Mouse (Mus musculus) CD4-positive, CD25-positive, alpha-beta regulatory T cell, adult 9 weeks (primary cell): ENCODE data around the gene Taf6l. TPM values are rescaled to one million over a fixed set of nuclear protein-coding genes. Genes with fewer than 3 reads are reported as not detected.

Experiments
- polyA plus RNA-seq: library from polyadenylated mRNA; unstranded; fragments of 100-300 nt; shearing (Covaris generic); gene quantifications from one replicate; pipeline ENCODE4 v1.2.1, GENCODE M21; 2017

The Taf6l gene
- 4.1 TPM for polyA plus RNA-seq

DNA sequence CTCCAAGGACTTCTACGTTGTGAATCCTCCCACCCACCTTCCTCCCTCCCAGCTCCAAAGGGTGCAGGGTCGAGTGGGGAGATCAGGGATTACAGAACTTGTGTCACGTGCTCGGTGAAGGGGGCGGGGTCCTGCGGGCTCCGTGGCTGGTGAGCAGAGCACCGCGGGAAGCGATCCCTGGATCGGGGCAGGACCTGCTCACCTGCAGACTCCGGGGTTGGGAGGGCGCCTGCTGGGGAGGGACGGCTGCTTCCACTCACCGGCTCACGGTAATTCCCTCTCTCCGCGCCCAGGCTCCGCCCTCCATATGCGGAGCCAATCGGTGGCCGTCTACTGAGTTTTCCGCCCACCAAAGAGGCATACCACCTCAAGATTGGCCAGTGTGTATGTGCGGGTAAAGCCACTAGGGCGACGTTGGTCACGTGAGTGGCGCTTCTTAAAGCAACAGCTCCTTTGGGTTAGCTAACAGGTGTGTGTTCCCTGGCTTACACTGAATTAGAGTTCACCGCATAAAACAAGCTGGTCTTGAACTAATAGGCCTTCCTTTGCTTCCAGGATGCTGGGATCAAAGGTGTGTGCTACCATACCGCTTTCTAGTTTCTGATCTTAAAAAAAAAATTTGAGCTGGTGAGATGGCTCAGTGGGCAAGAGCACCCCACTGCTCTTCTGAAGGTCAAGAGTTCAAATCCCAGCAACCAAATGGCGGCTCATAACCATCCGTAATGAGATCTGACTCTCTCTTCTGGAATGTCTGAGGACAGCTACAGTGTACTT is at the start of gene Taf6l:
Taf6l (minus strand) TSS at position 410 of the 774 bp plus-strand sequence.

DNA sequence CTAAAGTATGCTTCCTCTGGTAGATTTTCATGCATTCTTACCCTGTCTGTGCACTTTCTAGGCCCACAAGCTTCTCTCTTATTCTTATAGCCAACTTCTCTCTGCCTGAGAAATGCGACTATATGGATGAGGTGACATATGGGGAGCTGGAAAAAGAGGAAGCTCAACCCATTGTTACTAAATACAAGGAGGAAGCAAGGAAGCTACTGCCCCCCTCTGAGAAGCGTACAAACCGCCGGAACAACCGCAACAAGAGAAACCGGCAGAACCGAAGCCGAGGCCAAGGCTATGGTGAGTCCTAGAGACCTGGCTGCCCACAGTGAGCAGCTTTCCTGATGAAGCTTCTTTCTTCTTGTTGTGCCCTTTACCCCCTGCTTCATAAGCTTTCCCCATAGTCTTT is 43.4 kb upstream of the Taf6l start, which contains the start of gene AC129217.1:
AC129217.1 (plus strand) TSS at position 114 of the 400 bp plus-strand sequence.

GRCm38 (mm10) chr19:8819596-8820423 is 33.6 kb upstream of the Taf6l start, which contains the start of gene Hnrnpul2:
Hnrnpul2 (plus strand) TSS chr19:8820010.

DNA sequence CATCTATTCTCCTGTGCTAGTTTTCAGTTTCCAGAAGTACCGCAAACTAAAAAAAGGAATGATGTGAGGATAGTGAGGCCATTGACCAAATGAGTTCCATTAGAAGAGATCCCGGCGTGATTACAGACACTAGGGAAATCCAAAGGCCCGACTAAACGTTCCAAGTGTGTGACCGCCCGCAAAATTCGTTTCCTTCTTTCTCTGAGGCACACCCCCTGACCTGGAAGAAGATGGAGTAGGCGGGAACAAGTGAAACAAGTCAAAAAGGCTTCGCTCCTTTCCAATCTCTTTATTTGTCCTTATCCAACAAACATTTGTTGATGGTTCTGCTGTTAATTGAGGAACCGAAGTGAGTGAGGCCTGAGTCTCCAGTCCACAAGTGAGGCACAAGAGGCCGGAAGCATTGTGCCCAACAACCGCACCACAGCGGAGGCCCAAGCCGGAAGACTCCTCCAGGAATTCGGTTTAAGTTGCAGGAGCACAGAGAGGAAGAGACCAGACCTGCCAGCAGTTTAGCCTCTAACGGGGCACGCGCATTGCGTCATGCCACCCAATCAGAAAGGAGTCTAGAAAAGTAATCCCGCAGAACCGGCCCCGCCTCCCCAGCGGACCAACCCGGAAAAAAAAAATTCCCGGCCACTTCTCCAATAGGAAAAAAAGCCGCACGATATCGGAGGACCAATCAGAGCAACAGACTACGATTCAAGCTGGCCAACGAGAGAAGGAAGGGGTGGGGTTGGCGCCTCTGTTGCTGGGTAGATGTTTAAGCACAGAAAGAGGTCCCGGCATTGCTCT is 32.8 kb upstream of the Taf6l start, which contains the start of gene Ttc9c:
Ttc9c (minus strand) TSS at position 533 of the 795 bp plus-strand sequence.

GRCm38 (mm10) chr19:8802130-8802821 is 16.1 kb upstream of the Taf6l start, which contains the start of gene Zbtb3:
Zbtb3 (plus strand) TSS chr19:8802555.

GRCm38 (mm10) chr19:8798264-8798946 is 12.2 kb upstream of the Taf6l start, which contains the start of gene Polr2g:
Polr2g (minus strand) TSS chr19:8798577.

DNA sequence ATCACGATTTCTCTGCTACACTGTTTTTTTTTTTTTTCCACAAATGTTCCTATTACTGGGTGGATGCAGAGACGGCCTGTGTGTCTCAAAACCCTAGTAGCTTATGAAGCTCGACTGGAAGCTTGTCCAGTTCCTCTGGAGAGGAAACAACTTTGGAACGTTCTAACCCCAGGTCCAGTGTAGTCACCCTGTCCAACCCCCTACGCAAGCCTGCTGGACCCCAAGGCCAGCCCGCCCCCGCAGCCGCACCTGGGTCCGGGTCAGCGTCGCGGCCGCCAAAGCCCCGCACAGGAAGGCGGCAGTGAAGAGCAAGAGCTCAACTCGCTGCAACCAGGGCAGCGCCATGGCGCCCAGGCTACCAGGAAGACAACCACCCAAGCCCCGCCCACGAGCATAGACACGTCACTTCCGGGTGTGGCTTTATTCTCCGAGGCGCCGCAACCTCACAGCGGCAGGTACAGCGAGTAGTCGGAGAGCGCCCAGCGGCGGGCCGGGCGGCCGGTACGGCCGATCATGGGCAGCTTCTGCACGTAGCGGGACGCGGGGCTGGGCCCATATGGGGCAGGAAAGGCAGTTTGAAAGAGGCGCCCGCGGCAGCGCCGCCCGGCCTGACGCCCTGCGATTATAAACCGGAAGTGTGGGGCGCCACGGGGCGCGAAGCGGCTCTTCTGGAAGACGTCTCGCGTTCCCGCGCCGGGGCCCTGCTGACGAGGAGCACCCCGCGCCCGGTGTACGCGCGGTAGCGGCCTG is 12.0 kb downstream of the Taf6l start, which contains the start of gene Tmem179b:
Tmem179b (minus strand) TSS at position 382 of the 750 bp plus-strand sequence.

DNA sequence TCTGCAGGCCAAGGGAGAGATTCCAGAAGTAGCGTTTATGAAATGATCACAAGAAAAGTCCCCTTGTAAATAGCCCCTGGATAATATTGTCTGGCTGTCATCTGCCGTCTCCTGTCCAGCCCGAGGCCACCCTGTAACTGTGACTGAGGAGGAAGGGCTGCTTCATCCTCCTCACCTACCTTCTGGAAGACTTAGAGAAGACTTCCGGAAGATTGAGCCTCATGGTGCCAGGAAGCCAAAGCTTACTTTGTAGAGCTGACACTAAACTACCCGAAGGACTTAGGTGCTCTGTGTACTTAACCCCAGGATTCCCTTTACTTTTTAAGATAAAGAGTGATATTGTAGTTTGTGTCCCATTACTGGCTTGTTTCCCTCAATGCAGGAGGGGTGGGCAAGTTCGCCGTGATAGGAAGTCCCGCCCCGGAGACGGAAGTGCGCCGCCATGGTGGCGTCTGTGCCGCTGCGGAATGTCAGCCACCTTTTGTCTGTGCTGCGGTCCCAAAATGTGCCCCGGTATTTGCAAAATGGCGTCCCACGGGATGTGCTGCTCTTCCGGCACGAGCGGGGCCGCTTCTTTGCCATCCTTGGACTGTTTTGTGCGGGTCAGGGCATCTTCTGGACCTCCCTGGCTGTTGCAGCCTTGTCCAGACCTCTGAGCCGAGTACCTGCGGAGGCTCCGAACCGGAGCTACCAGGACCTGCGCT is 15.5 kb downstream of the Taf6l start, which contains the start of gene Tmem223:
Tmem223 (plus strand) TSS at position 430 of the 704 bp plus-strand sequence.

GRCm38 (mm10) chr19:8756635-8757387 is 29.4 kb downstream of the Taf6l start, which contains the start of gene Nxf1:
Nxf1 (plus strand) TSS chr19:8757073.

GRCm38 (mm10) chr19:8741243-8741869 is 44.9 kb downstream of the Taf6l start, which contains the start of gene Stx5a:
Stx5a (plus strand) TSS chr19:8741413.

GRCm38 (mm10) chr19:8740603-8741002 is 45.6 kb downstream of the Taf6l start, which contains the start of gene 1700092M07Rik:
1700092M07Rik (plus strand) TSS chr19:8740718.

GRCm38 (mm10) chr19:8735389-8736159 is 50.6 kb downstream of the Taf6l start, which contains the start of gene Wdr74:
Wdr74 (plus strand) TSS chr19:8735827.

Other genes with a start within 250 kb of the Taf6l start
- gene Slc22a8, start 195.2 kb downstream of the Taf6l start, polyA plus RNA-seq: not detected
- not detected for gene Slc22a6, start 168.4 kb downstream of the Taf6l start, polyA plus RNA-seq
- not detected for gene Chrm1, start 122.6 kb downstream of the Taf6l start, polyA plus RNA-seq
- gene Slc3a2, start 63.0 kb downstream of the Taf6l start, polyA plus RNA-seq: 89.7 TPM
- gene Wdr74, start 50.6 kb downstream of the Taf6l start, polyA plus RNA-seq: 107 TPM
- 1.3 TPM for gene 1700092M07Rik, start 45.7 kb downstream of the Taf6l start, polyA plus RNA-seq
- 183 TPM for gene Stx5a, start 45.0 kb downstream of the Taf6l start, polyA plus RNA-seq
- gene Nxf1, start 29.3 kb downstream of the Taf6l start, polyA plus RNA-seq: 267 TPM
- gene Tmem223, start 15.4 kb downstream of the Taf6l start, polyA plus RNA-seq: 114 TPM
- 189 TPM for gene Tmem179b, start 11.9 kb downstream of the Taf6l start, polyA plus RNA-seq
- 194 TPM for gene Polr2g, start 12.2 kb upstream of the Taf6l start, polyA plus RNA-seq
- gene Zbtb3, start 16.1 kb upstream of the Taf6l start, polyA plus RNA-seq: 4.8 TPM
- gene Ttc9c, start 32.9 kb upstream of the Taf6l start, polyA plus RNA-seq: 52.7 TPM
- 5.2 TPM for gene Hnrnpul2, start 33.6 kb upstream of the Taf6l start, polyA plus RNA-seq
- not detected for gene AC129217.1, start 43.4 kb upstream of the Taf6l start, polyA plus RNA-seq
- 120 TPM for gene Bscl2, start 51.0 kb upstream of the Taf6l start, polyA plus RNA-seq
- gene Gng3, start 52.8 kb upstream of the Taf6l start, polyA plus RNA-seq: 0.36 TPM
- 0.11 TPM for gene Lrrn4cl, start 64.4 kb upstream of the Taf6l start, polyA plus RNA-seq
- gene Ubxn1, start 85.1 kb upstream of the Taf6l start, polyA plus RNA-seq: 163 TPM
- 103 TPM for gene Uqcc3, start 94.5 kb upstream of the Taf6l start, polyA plus RNA-seq
- gene Lbhd1, start 97.3 kb upstream of the Taf6l start, polyA plus RNA-seq: 88.4 TPM
- gene Gm49403, start 97.5 kb upstream of the Taf6l start, polyA plus RNA-seq: not detected
- gene 1810009A15Rik, start 102.4 kb upstream of the Taf6l start, polyA plus RNA-seq: 66.5 TPM
- not detected for gene Gm49416, start 102.5 kb upstream of the Taf6l start, polyA plus RNA-seq
- 38.9 TPM for gene Ints5, start 106.6 kb upstream of the Taf6l start, polyA plus RNA-seq
- 138 TPM for gene Ganab, start 111.7 kb upstream of the Taf6l start, polyA plus RNA-seq
- 27.6 TPM for gene B3gat3, start 134.0 kb upstream of the Taf6l start, polyA plus RNA-seq
- 10.9 TPM for gene Rom1, start 142.9 kb upstream of the Taf6l start, polyA plus RNA-seq
- gene Eml3, start 143.1 kb upstream of the Taf6l start, polyA plus RNA-seq: 59.8 TPM
- gene Mta2, start 155.5 kb upstream of the Taf6l start, polyA plus RNA-seq: 130 TPM
- gene Tut1, start 167.4 kb upstream of the Taf6l start, polyA plus RNA-seq: 49.0 TPM
- 342 TPM for gene Eef1g, start 180.6 kb upstream of the Taf6l start, polyA plus RNA-seq
- gene Ahnak, start 202.9 kb upstream of the Taf6l start, polyA plus RNA-seq: 81.5 TPM